Comparison of ENCODE assay signal across 9 mouse cellular contexts in genomic region chr6:91414890-91415289, GRCm38 (mm10). TPM values are rescaled to one million over a fixed set of nuclear protein-coding genes. Genes with fewer than 3 reads are reported as not detected.
DNase-seq lines count a peak whose midpoint lies in the region; ATAC-seq and TF ChIP-seq lines count a peak whose summit lies in the region.
"Had no signal": no experiment of that assay in that cellular context is flagged by ENCODE, and none has a peak within 500 bp of the region (broad histone marks: within the 10 kb centered on the region; RNA-seq: fewer than 3 reads in every experiment).

No protein-coding gene starts in this region.

- TF ChIP-seq RAD21 in MEL (IDR thresholded peaks at IDR 0.05; ENCODE audit: low read depth, low read length), result peak; percentile 66

- ATAC-seq in kidney, embryonic 15.5 days (replicated peaks; ENCODE audit: low FRiP score), result no peak
- ATAC-seq in common myeloid progenitor, adult 5-6 weeks (replicated peaks; ENCODE audit: low read depth, poor library complexity, severe bottlenecking), result peak; percentile 44; the same call in 1 of the 2 replicates
- ATAC-seq in erythroid progenitor cell, adult 5-6 weeks (replicated peaks; ENCODE audit: low FRiP score, poor library complexity, severe bottlenecking), result no peak

- H3K9me3 ChIP-seq in kidney, embryonic 15.5 days (replicated peaks), result no peaks in the 10 kb centered on the region
- H3K9me3 ChIP-seq in MEL (replicated peaks; ENCODE audit: insufficient read depth, low read length), result no peaks in the 10 kb centered on the region
- H3K9me3 ChIP-seq: liver, embryonic 15.5 days had no signal

- no peak overlapping the region for H3K27ac ChIP-seq in kidney, embryonic 15.5 days
- no peak overlapping the region for H3K27ac ChIP-seq in MEL (ENCODE audit: control insufficient read depth, low read depth, low read length)
- H3K27ac ChIP-seq: liver, embryonic 15.5 days had no signal

- H3K4me3 ChIP-seq in kidney, embryonic 15.5 days (replicated peaks), result no peak overlapping the region
- no peak overlapping the region for H3K4me3 ChIP-seq in MEL (ENCODE audit: control insufficient read depth in 1 of 2, insufficient read depth in 1 of 2, low read depth in 2 of 2, low read length in 2 of 2)
- H3K4me3 ChIP-seq: liver, embryonic 15.5 days had no signal

- WGBS in kidney, embryonic 15.5 days, result 2% methylated on average over 4 of the region's 4 CpGs

- no peaks in the 10 kb centered on the region for H3K79me2 ChIP-seq in MEL (ENCODE audit: control insufficient read depth, insufficient read depth, low read length, poor library complexity)

- H3K4me2 ChIP-seq in kidney, embryonic 15.5 days, result no peak overlapping the region
- H3K4me2 ChIP-seq: liver, embryonic 15.5 days had no signal

- H3K27me3 ChIP-seq in kidney, embryonic 15.5 days, result peaks cover 89% of the 10 kb centered on the region
- peaks cover 3 to 5% of the 10 kb centered on the region in 2 experiments; a peak in 3 of 4 replicates for H3K27me3 ChIP-seq in MEL (ENCODE audit: control insufficient read depth in 1 of 2, insufficient read depth in 2 of 2, low read length in 2 of 2)

- peaks cover 20% of the 10 kb centered on the region for H3K4me1 ChIP-seq in kidney, embryonic 15.5 days
- H3K4me1 ChIP-seq in MEL (ENCODE audit: control insufficient read depth in 1 of 2, insufficient read depth in 2 of 2, low read length in 2 of 2), result no peaks in the 10 kb centered on the region

- no peak for TF ChIP-seq EP300 in MEL (IDR thresholded peaks at IDR 0.05; ENCODE audit: low read depth in 1 of 2, low read length in 2 of 2)

- DNase-seq in kidney, adult 18-20 months, result peak; percentile 26
- peak; percentile 25 to 31 for DNase-seq in B cell, adult 2 months
- peak; percentile 37 for DNase-seq in MEL (ENCODE audit: low read depth, low spot score)
- peak; percentile 41 to 47 for DNase-seq in layer of hippocampus, postnatal 36 days
- DNase-seq in right cerebral cortex, postnatal 10 days (ENCODE audit: low spot score in 2 of 2), result peak; percentile 53 to 78

- H3K9ac ChIP-seq in kidney, embryonic 15.5 days, result no peak overlapping the region
- no peak overlapping the region for H3K9ac ChIP-seq in MEL (ENCODE audit: control insufficient read depth, low read depth, low read length, poor library complexity, severe bottlenecking)
- H3K9ac ChIP-seq: liver, embryonic 15.5 days had no signal

- no peaks in the 10 kb centered on the region for H3K36me3 ChIP-seq in kidney, embryonic 15.5 days
- no peaks in the 10 kb centered on the region for H3K36me3 ChIP-seq in MEL (ENCODE audit: control insufficient read depth in 1 of 2, insufficient read depth in 2 of 2, low read length in 2 of 2)
- H3K36me3 ChIP-seq: liver, embryonic 15.5 days had no signal

- TF ChIP-seq POLR2A in MEL (IDR thresholded peaks at IDR 0.05; ENCODE audit: control insufficient read depth in 1 of 2, insufficient read depth in 1 of 2, low read depth in 1 of 2, low read length in 2 of 2, poor library complexity in 1 of 2), result no peak

- peak; percentile 59 to 89 (median 73) for TF ChIP-seq CTCF in MEL (IDR thresholded peaks at IDR 0.05 in 2 of 3, conservative IDR thresholded peaks at IDR 0.05 in 1 of 3; ENCODE audit: control insufficient read depth in 1 of 3, insufficient read depth in 1 of 3, low read depth in 2 of 3, low read length in 3 of 3, poor library complexity in 1 of 3, severe bottlenecking in 1 of 3)

TF ChIP-seq in MEL, 35 proteins besides CTCF, POLR2A, EP300 and RAD21:
- TF ChIP-seq SMC3 (IDR thresholded peaks at IDR 0.05; ENCODE audit: low read depth, low read length), result peak; percentile 63
- no peak for TF ChIP-seq CHD2 (IDR thresholded peaks at IDR 0.05; ENCODE audit: low read length)

RNA-seq across cellular contexts. Expression of gene Wnt7a, which starts 3.7 kb away (rescaled TPM):
- polyA plus RNA-seq in kidney, embryonic 15.5 days (2015; fragmentation: Nextera tagmentation; extraction: Ambion mirVana), result 0.05 and 0.19 TPM in 2 replicates
- total RNA-seq in MEL (2012; rRNA removed), result not detected in 2 replicates
- polyA plus RNA-seq in MEL (2012; ENCODE audit: insufficient read depth in 1 of 2, insufficient read length in 2 of 2, low read depth in 1 of 2, low replicate concordance in 2 of 2, missing spikeins in 1 of 2), result not detected
- total RNA-seq in common myeloid progenitor, adult 5-6 weeks (2017), result not detected in 2 replicates
- 10 to 100 TPM; 23.1 to 30.4 TPM for total RNA-seq in layer of hippocampus, postnatal 36 days (2021)
- not detected in 2 replicates for total RNA-seq in erythroid progenitor cell, adult 5-6 weeks (2015; ENCODE audit: low replicate concordance)
- not detected in 2 replicates for total RNA-seq in erythroid progenitor cell, adult 5-6 weeks (2017; ENCODE audit: low replicate concordance)
- polyA plus RNA-seq: liver, embryonic 15.5 days had no signal

RNA-seq across cellular contexts. Expression of gene Chchd4, which starts 58.5 kb away (rescaled TPM):
- 30.2 and 30.7 TPM in 2 replicates for polyA plus RNA-seq in kidney, embryonic 15.5 days (2015; fragmentation: Nextera tagmentation; extraction: Ambion mirVana)
- 43.5 and 54.8 TPM in 2 replicates for total RNA-seq in MEL (2012; rRNA removed)
- polyA plus RNA-seq in MEL (2012; ENCODE audit: insufficient read depth in 1 of 2, insufficient read length in 2 of 2, low read depth in 1 of 2, low replicate concordance in 2 of 2, missing spikeins in 1 of 2), result 10 to 100 TPM in 1 of 2 experiments, not detected in 1; 38.5 TPM
- total RNA-seq in common myeloid progenitor, adult 5-6 weeks (2017), result 15.3 and 20.3 TPM in 2 replicates
- total RNA-seq in layer of hippocampus, postnatal 36 days (2021), result 10 to 100 TPM; 19.8 to 22.8 TPM
- 2.9 and 4.0 TPM in 2 replicates for total RNA-seq in erythroid progenitor cell, adult 5-6 weeks (2015; ENCODE audit: low replicate concordance)
- 2.3 and 3.0 TPM in 2 replicates for total RNA-seq in erythroid progenitor cell, adult 5-6 weeks (2017; ENCODE audit: low replicate concordance)

RNA-seq across cellular contexts. Expression of gene Tmem43, which starts 58.6 kb away (rescaled TPM):
- 44.7 and 46.5 TPM in 2 replicates for polyA plus RNA-seq in kidney, embryonic 15.5 days (2015; fragmentation: Nextera tagmentation; extraction: Ambion mirVana)
- 17.0 and 22.3 TPM in 2 replicates for total RNA-seq in MEL (2012; rRNA removed)
- 10 to 100 TPM in 1 of 2 experiments, not detected in 1; 23.7 TPM for polyA plus RNA-seq in MEL (2012; ENCODE audit: insufficient read depth in 1 of 2, insufficient read length in 2 of 2, low read depth in 1 of 2, low replicate concordance in 2 of 2, missing spikeins in 1 of 2)
- 46.2 and 51.9 TPM in 2 replicates for total RNA-seq in common myeloid progenitor, adult 5-6 weeks (2017)
- 10 to 100 TPM; 28.7 to 31.8 TPM for total RNA-seq in layer of hippocampus, postnatal 36 days (2021)
- 6.7 and 6.8 TPM in 2 replicates for total RNA-seq in erythroid progenitor cell, adult 5-6 weeks (2015; ENCODE audit: low replicate concordance)
- 6.3 and 19.0 TPM in 2 replicates for total RNA-seq in erythroid progenitor cell, adult 5-6 weeks (2017; ENCODE audit: low replicate concordance)

Comparison
In these comparisons a context has a peak if more than half of its experiments do, and no peak if none do; other contexts are left out.
1. RNA of gene Wnt7a, which starts 3.7 kb away (total RNA-seq): 23.1 to 30.4 TPM in layer of hippocampus, postnatal 36 days; not detected in MEL, not detected in common myeloid progenitor, adult 5-6 weeks and not detected in erythroid progenitor cell, adult 5-6 weeks; every median in the first group is over 10 times any median in the second.
2. Peak in every context shown above with its lines, with median percentiles within 50 percentile points of each other: DNase-seq.